Mouse (Mus musculus) G1E (cell line): ENCODE results near the gene Arrb1. TPM values are rescaled to one million over a fixed set of nuclear protein-coding genes. Genes with fewer than 3 reads are reported as not detected.

Experiments used
- ATAC-seq: 2 replicates; pipeline ENCODE4 v1.8.0; 2016; ENCODE audit warnings: mild to moderate bottlenecking; ENCODE audit not compliant: insufficient number of reproducible peaks, poor library complexity, low FRiP score, severe bottlenecking; ENCODE audit errors: extremely low read depth
- DNase-seq: peaks from one replicate; pipeline ENCODE4 v3.0.0; 2012; ENCODE audit warnings: low spot score
- H3K27me3 ChIP-seq: 2 replicates; pipeline ENCODE4 v1.6.1; 2012; ENCODE audit warnings: mild to moderate bottlenecking, low read length, inconsistent platforms; ENCODE audit not compliant: insufficient read depth
- H3K36me3 ChIP-seq: replicated peaks from 2 replicates; pipeline ENCODE3; 2012; ENCODE audit warnings: mild to moderate bottlenecking, inconsistent platforms
- H3K4me1 ChIP-seq: 2 replicates; pipeline ENCODE4 v1.6.1; 2012; ENCODE audit warnings: low read depth, low read length, inconsistent platforms, mixed read lengths; ENCODE audit not compliant: insufficient read depth
- H3K4me3 ChIP-seq: 2 replicates; pipeline ENCODE4 v1.5.1; 2012; ENCODE audit warnings: low read depth, mild to moderate bottlenecking, inconsistent platforms, low read length, moderate library complexity, mixed read lengths
- H3K9me3 ChIP-seq: replicated peaks from 2 replicates; pipeline ENCODE4 v1.6.1; 2012; ENCODE audit warnings: inconsistent platforms
- CTCF ChIP-seq: IDR thresholded peaks from 2 replicates; pipeline ENCODE4 v1.5.1; 2012; ENCODE audit warnings: low read depth, low read length, inconsistent platforms, mixed read lengths
- GATA1 ChIP-seq: IDR thresholded peaks from 2 replicates; pipeline ENCODE4 v1.6.1; 2012; ENCODE audit warnings: borderline replicate concordance, low read length, inconsistent platforms, mixed read lengths
- GATA2 ChIP-seq: IDR thresholded peaks from 2 replicates; pipeline ENCODE4 v1.6.1; 2012; ENCODE audit warnings: low read depth, low read length, inconsistent platforms, borderline replicate concordance
- POLR2AphosphoS5 ChIP-seq: IDR thresholded peaks from 2 replicates; pipeline ENCODE4 v1.6.1; 2012; ENCODE audit warnings: low read depth, low read length, inconsistent platforms; ENCODE audit not compliant: insufficient replicate concordance
- TAL1 ChIP-seq: conservative IDR thresholded peaks from 2 replicates; pipeline ENCODE4 v1.6.1; 2012; ENCODE audit warnings: low read depth, low read length, inconsistent platforms, mixed read lengths
- polyA plus RNA-seq: library from polyadenylated mRNA; stranded (reverse); fragments of >175 nt; gene quantifications from 2 replicates; pipeline ENCODE4 v1.2.3, GENCODE M21; 2012
- total RNA-seq, 2 experiments: library from RNA; stranded (forward) in 1 of 2; stranded (reverse) in 1 of 2; fragments of 200-1000 nt in 1 of 2; fragments of >200 nt in 1 of 2; fragmentation: Nextera tagmentation in 1 of 2; gene quantifications; 2 replicates each; pipeline ENCODE4 v1.2.3; 2014 to 2017

Gene Arrb1
- total and polyA plus RNA-seq, 3 experiments, result 60.6 to 108 (median 84.8) TPM

DNA sequence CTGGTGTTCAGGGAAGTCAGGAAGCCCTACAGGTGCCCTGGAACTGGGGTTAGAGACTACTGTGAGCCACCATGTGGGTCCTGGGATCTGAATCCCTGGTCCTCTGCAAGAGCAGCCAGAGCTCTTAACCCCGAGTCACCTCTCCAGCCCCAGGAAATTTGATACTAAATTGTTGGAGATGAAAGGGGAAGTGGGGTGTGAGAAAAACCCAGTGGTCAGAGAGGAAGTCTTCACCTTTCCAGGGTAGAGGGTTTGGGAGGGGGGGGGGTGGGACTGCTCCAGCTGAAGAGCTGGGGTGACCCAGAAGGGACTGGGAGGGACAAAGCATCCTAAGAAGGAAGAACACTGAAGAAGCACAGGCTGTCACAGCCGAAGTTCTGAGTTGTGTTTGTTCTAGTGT lies 72.4 kb downstream of the Arrb1 start:
- ATAC-seq (no peak), DNase-seq (no peak)
- peaks cover 55% of the 10 kb centered on the region for H3K36me3 ChIP-seq
- TF ChIP-seq POLR2AphosphoS5, result no peak
- TF ChIP-seq TAL1, result no peak
- TF ChIP-seq GATA2, result no peak
- TF ChIP-seq GATA1, result no peak
- no peak for TF ChIP-seq CTCF
- H3K4me3 ChIP-seq, result no peak overlapping the region
- H3K27me3 ChIP-seq, result no peaks in the 10 kb centered on the region
- peaks cover 30% of the 10 kb centered on the region for H3K4me1 ChIP-seq
- H3K9me3 ChIP-seq, result no peaks in the 10 kb centered on the region

DNA sequence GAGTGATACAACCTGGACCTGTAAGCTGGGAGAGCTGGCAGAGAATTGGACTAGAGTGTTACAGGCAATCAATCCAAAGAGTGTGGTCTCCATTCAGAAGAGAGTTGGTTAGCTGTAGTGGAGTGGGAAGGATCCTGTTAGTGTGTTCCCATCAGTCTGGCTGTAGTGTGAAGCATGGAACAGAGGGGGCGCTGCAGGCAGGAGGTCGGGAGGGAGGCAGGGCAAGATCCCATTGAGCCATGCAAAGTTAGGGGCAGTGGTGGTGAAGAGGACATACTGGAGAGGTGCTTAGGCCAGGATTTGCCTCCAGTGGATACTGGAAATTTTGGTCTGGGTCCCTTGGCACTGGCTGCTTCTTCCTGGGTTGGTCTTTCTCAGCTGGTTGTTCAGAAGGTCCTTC lies 83.0 kb downstream of the Arrb1 start:
- H3K4me3 ChIP-seq, result no peak overlapping the region
- DNase-seq (no peak), ATAC-seq (no peak)
- TF ChIP-seq POLR2AphosphoS5 (no peak), GATA2 (no peak)
- H3K36me3 ChIP-seq, result no peaks in the 10 kb centered on the region
- 0 out of 2 replicates have a peak, but pooled peaks cover 2% of the 10 kb centered on the region for H3K9me3 ChIP-seq
- no peaks in the 10 kb centered on the region for H3K4me1 ChIP-seq
- H3K27me3 ChIP-seq, result peaks cover 38% of the 10 kb centered on the region

DNA sequence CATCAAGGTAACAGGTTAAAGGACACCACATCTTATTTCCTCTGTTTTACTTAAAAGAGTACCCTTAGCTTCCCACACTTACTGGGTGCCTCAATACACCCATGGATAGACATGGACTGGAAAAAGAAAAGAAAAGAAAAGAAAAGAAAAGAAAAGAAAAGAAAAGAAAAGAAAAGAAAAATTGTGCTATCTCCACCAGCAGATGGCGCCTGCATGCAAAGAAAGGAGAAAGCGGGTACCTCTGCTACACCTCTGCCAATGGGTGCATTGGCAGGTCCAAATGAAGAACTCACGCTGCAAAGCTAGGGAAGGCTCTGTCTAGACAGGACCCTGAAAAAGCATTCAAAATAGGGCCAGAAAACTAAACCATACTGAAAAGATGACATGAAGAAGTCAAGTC lies 83.6 kb downstream of the Arrb1 start:
- Histone ChIP-seq H3K9me3 (0 out of 2 replicates have a peak, but pooled peaks cover 2% of the 10 kb centered on the region), H3K4me3 (no peak overlapping the region), H3K27me3 (peaks cover 38% of the 10 kb centered on the region), H3K4me1 (no peaks in the 10 kb centered on the region), H3K36me3 (no peaks in the 10 kb centered on the region)
- no peak for DNase-seq
- TF ChIP-seq GATA2, result no peak
- no peak for TF ChIP-seq TAL1
- no peak for TF ChIP-seq GATA1
- no peak for TF ChIP-seq POLR2AphosphoS5
- no peak for TF ChIP-seq CTCF
- no peak for ATAC-seq

GRCm38 (mm10) chr7:99625722-99626375 lies 90.6 kb downstream of the Arrb1 start:
- ATAC-seq (no peak), DNase-seq (no peak)
- peaks cover 14% of the 10 kb centered on the region for H3K9me3 ChIP-seq
- peaks cover 45% of the 10 kb centered on the region for H3K27me3 ChIP-seq
- peaks cover 5% of the 10 kb centered on the region for H3K4me1 ChIP-seq
- H3K4me3 ChIP-seq, result peak overlapping the region; percentile 47
- TF ChIP-seq TAL1 (no peak), POLR2AphosphoS5 (no peak), GATA1 (no peak), CTCF (no peak), GATA2 (no peak)
- H3K36me3 ChIP-seq, result no peaks in the 10 kb centered on the region

DNA sequence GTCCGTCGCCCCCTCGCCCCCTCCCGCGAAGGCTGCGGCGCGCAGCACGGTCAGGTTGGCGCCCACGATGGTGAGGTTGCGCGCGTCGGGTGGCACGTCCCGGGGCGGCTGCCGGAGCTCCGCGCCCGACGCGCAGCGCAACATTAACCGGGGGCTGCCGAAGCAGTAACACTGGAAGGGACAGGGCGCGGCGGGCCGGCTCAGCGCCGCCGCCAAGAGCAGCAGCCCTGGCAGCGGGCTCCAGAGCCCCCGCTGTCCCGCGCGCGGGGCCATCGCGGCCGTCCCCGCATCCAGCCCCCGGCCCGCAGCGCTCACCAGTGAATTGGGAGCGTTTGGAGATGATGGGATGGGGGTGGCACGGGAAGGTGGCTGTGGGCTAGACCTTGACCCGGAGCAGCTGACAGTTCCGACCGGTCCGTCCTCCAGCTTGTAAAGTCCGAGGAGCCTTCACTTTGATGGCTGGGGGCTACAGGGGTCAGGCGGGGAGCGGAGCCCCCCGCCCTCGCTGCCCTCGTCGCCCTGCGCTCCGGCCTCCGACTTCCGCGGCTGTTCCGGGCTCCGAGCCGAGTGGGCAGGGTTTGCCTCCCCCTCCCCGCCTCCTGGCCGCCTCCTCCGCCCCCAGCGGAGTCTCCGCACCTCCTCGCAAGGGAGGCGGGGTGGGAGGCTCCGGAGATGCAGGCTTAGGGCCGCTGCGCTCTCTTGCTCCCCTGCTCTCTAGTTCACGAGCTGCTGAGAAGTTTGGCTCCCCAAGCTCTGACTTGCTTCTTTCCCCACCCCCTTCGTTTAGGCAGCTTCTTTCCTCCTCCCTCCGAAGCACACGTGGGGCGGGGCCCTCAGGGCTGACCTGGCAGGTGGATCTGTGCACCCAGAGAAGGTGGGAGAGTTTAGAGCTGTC lies 91.4 kb downstream of the Arrb1 start, which contains the start of gene Tpbgl:
Gene Tpbgl (minus strand): TSS at position 728 of the 895 bp plus-strand sequence.
- H3K4me3 ChIP-seq, result peak within 1 kb of the TSS; percentile 47

DNA sequence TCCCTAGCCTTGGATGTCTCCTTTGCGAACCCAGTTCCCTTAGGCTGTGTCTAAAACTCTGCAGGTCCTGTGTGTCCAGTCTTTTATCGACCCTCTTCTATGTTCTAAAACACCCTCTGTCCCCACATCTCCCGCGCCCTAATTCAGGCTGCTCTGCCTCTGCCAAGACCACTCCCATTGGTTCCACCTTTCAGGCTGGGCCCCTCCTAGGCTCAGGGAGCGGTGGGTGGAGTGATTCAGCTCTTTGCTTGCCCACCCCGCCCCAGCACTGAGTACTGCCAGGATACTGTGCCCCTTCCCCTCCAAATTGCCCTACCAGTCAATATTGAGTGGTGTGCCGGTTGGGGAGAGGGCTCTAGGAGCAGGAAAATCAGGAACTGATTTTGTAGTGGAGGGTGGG lies 92.1 kb downstream of the Arrb1 start:
- no peak for DNase-seq
- TF ChIP-seq POLR2AphosphoS5, result no peak
- TF ChIP-seq CTCF, result no peak
- TF ChIP-seq GATA2, result no peak
- TF ChIP-seq GATA1, result no peak
- no peak for TF ChIP-seq TAL1
- Histone ChIP-seq H3K36me3 (no peaks in the 10 kb centered on the region), H3K4me1 (peaks cover 5% of the 10 kb centered on the region), H3K9me3 (peaks cover 14% of the 10 kb centered on the region), H3K4me3 (no peak overlapping the region), H3K27me3 (peaks cover 31% of the 10 kb centered on the region)
- no peak for ATAC-seq

More for the DNA sequence above, 91.4 kb downstream of the Arrb1 start, which contains the start of gene Tpbgl:
- H3K4me1 ChIP-seq, result peaks cover 5% of the 10 kb centered on the region
- no peak for TF ChIP-seq GATA1
- ATAC-seq, result no peak
- DNase-seq, result no peak
- no peaks in the 10 kb centered on the region for H3K36me3 ChIP-seq
- H3K9me3 ChIP-seq, result peaks cover 14% of the 10 kb centered on the region
- peaks cover 38% of the 10 kb centered on the region for H3K27me3 ChIP-seq
